Mouse (Mus musculus): ENCODE data around the gene Mup16.
"Not testable (repeated sequence)": the region's sequence is repeated elsewhere in the genome, so short reads cannot be mapped to it uniquely, and the experiment has no call there.

Gene Mup16

GRCm38 (mm10) chr4:61519431-61519830 is at the start of gene Mup16:
Gene Mup16 (minus strand): TSS chr4:61519531.
- DNase-seq (ENCODE audit: low spot score): not testable (repeated sequence)

- DNase-seq (ENCODE audit: low spot score): not testable (repeated sequence)
These were observed 36.6 kb upstream of the Mup16 start for GRCm38 (mm10) chr4:61555887-61556286.

Data from urinary bladder, postnatal 10 days (tissue).